Mouse (Mus musculus) testis, postnatal 14 days (tissue): ENCODE data around the gene Zfand3.

ENCODE experiments used
- DNase-seq: peaks from one replicate; pipeline ENCODE4 v3.0.0; 2021; ENCODE audit warnings: low spot score

Zfand3 gene

GRCm38 (mm10) chr17:30194629-30195445 lies 190.3 kb downstream of the Zfand3 start:
- no peak for DNase-seq

- no peak for DNase-seq
These were observed 191.2 kb downstream of the Zfand3 start for GRCm38 (mm10) chr17:30195591-30196183.

GRCm38 (mm10) chr17:30196401-30197279 lies 192.1 kb downstream of the Zfand3 start:
- no peak for DNase-seq

- DNase-seq, result no peak
These were observed 192.9 kb downstream of the Zfand3 start for GRCm38 (mm10) chr17:30197280-30198030.

- no peak for DNase-seq
These were observed 193.9 kb downstream of the Zfand3 start for GRCm38 (mm10) chr17:30198422-30198821.

GRCm38 (mm10) chr17:30199374-30200247 lies 195.1 kb downstream of the Zfand3 start:
- no peak for DNase-seq

GRCm38 (mm10) chr17:30200283-30200682 lies 195.8 kb downstream of the Zfand3 start:
- no peak for DNase-seq

GRCm38 (mm10) chr17:30205062-30205825 lies 200.7 kb downstream of the Zfand3 start:
- no peak for DNase-seq

GRCm38 (mm10) chr17:30210262-30210661 lies 205.7 kb downstream of the Zfand3 start:
- DNase-seq, result no peak

- no peak for DNase-seq
These were observed 206.4 kb downstream of the Zfand3 start for GRCm38 (mm10) chr17:30210936-30211335.

GRCm38 (mm10) chr17:30212647-30213046 lies 208.1 kb downstream of the Zfand3 start:
- DNase-seq, result no peak

- DNase-seq, result no peak
These were observed 208.8 kb downstream of the Zfand3 start for GRCm38 (mm10) chr17:30213371-30213770.

- no peak for DNase-seq
These were observed 209.9 kb downstream of the Zfand3 start for GRCm38 (mm10) chr17:30214393-30214792.

GRCm38 (mm10) chr17:30215741-30216140 lies 211.2 kb downstream of the Zfand3 start:
- no peak for DNase-seq

- DNase-seq, result no peak
These were observed 217.1 kb downstream of the Zfand3 start for GRCm38 (mm10) chr17:30221677-30222076.

- DNase-seq, result no peak
These were observed 217.8 kb downstream of the Zfand3 start for GRCm38 (mm10) chr17:30222361-30222760.

- DNase-seq, result no peak
These were observed 218.3 kb downstream of the Zfand3 start for GRCm38 (mm10) chr17:30222837-30223236.

GRCm38 (mm10) chr17:30225030-30225740 lies 220.7 kb downstream of the Zfand3 start:
- no peak for DNase-seq

GRCm38 (mm10) chr17:30228439-30229215 lies 224.1 kb downstream of the Zfand3 start:
- no peak for DNase-seq
